Mouse (Mus musculus) liver, embryonic 14.5 days (tissue): ENCODE measurements around the gene Rxfp4.

ENCODE experiments used
- CTCF ChIP-seq: IDR thresholded peaks from 2 replicates; pipeline ENCODE4 v1.5.1; 2016; ENCODE audit warnings: antibody characterized with exemption, low read depth, control low read depth
- EP300 ChIP-seq: IDR thresholded peaks from 2 replicates; pipeline ENCODE4 v1.6.1; 2016; ENCODE audit warnings: antibody characterized with exemption, low read depth

GRCm38 (mm10) chr3:88698051-88698450 lies 45.1 kb upstream of the Rxfp4 start:
- TF ChIP-seq CTCF (no peak), EP300 (no peak)
